27 mouse cellular contexts compared by ENCODE assay signal in genomic region chr13:97063431-97063830, GRCm38 (mm10). TPM values are rescaled to one million over a fixed set of nuclear protein-coding genes. Genes with fewer than 3 reads are reported as not detected.
"Had no signal": no experiment of that assay in that cellular context is flagged by ENCODE, and none has a peak within 500 bp of the region (broad histone marks: within the 10 kb centered on the region; RNA-seq: fewer than 3 reads in every experiment).

No protein-coding gene starts in this region.

- ATAC-seq: intestine, embryonic 15.5 days; lung, postnatal 0 days; midbrain, embryonic 15.5 days had no signal

- H3K4me1 ChIP-seq: intestine, embryonic 15.5 days; midbrain, embryonic 15.5 days had no signal

- H3K4me3 ChIP-seq: intestine, embryonic 15.5 days; limb, embryonic 10.5 days; limb, embryonic 13.5 days; midbrain, embryonic 12.5 days; midbrain, embryonic 15.5 days; neural tube, embryonic 12.5 days; neural tube, embryonic 15.5 days had no signal

- H3K36me3 ChIP-seq: intestine, embryonic 15.5 days; limb, embryonic 10.5 days; limb, embryonic 13.5 days; midbrain, embryonic 12.5 days; midbrain, embryonic 15.5 days; neural tube, embryonic 12.5 days; neural tube, embryonic 15.5 days had no signal

- H3K27me3 ChIP-seq: intestine, embryonic 15.5 days; neural tube, embryonic 15.5 days had no signal

- H3K9ac ChIP-seq: intestine, embryonic 15.5 days; limb, embryonic 13.5 days; lung, embryonic 14.5 days; midbrain, embryonic 12.5 days; midbrain, embryonic 15.5 days; neural tube, embryonic 12.5 days; neural tube, embryonic 15.5 days had no signal

- H3K9me3 ChIP-seq: intestine, embryonic 15.5 days; limb, embryonic 10.5 days; limb, embryonic 13.5 days; midbrain, embryonic 12.5 days; midbrain, embryonic 15.5 days; neural tube, embryonic 12.5 days; neural tube, embryonic 15.5 days had no signal

- H3K4me2 ChIP-seq: intestine, embryonic 15.5 days; limb, embryonic 13.5 days; lung, embryonic 14.5 days; midbrain, embryonic 12.5 days; midbrain, embryonic 15.5 days; neural tube, embryonic 12.5 days; neural tube, embryonic 15.5 days had no signal

- H3K27ac ChIP-seq: intestine, embryonic 15.5 days; limb, embryonic 13.5 days; macrophage; midbrain, embryonic 12.5 days; midbrain, embryonic 15.5 days; neural tube, embryonic 12.5 days; neural tube, embryonic 15.5 days; stomach, postnatal 0 days had no signal

- DNase-seq: kidney, adult 11 months; kidney, adult 8-10 months; kidney, postnatal 14 days; kidney, postnatal 4 days; lung, embryonic 14.5 days; right cerebral cortex, adult 18-20 months; right cerebral cortex, postnatal 14 days; right cerebral cortex, postnatal 4 days; thymus, adult 2 months; thymus, postnatal 14 days; thymus, postnatal 4 days had no signal

RNA-seq across cellular contexts. Expression of gene Fam169a, which starts 3.7 kb away (rescaled TPM):
- polyA plus RNA-seq: liver, adult 2 months had no signal

RNA-seq across cellular contexts. Expression of gene 1700029F12Rik, which starts 29.3 kb away (rescaled TPM):
- total RNA-seq: layer of hippocampus, adult 18-20 months; layer of hippocampus, postnatal 14 days; left cerebral cortex, postnatal 25 days; liver, adult 2 months had no signal
- polyA plus RNA-seq: intestine, embryonic 15.5 days; kidney, embryonic 16.5 days; limb, embryonic 10.5 days; limb, embryonic 13.5 days; liver, adult 2 months; lung, embryonic 14.5 days; lung, postnatal 0 days; macrophage; midbrain, embryonic 12.5 days; midbrain, embryonic 15.5 days; neural tube, embryonic 12.5 days; neural tube, embryonic 15.5 days; stomach, embryonic 14.5 days; stomach, postnatal 0 days had no signal

RNA-seq across cellular contexts. Expression of gene Gm6169, which starts 35.6 kb away (rescaled TPM):
- total RNA-seq: liver, adult 2 months had no signal
- polyA plus RNA-seq: liver, adult 2 months had no signal
